Mouse (Mus musculus) layer of hippocampus, postnatal 14 days (tissue): ENCODE results near the gene Phf21b. TPM values are rescaled to one million over a fixed set of nuclear protein-coding genes. Genes with fewer than 3 reads are reported as not detected.
A peak's percentile ranks its signal among the peaks of the same experiment; 100 is the strongest.
"Not testable (repeated sequence)": the region's sequence is repeated elsewhere in the genome, so short reads cannot be mapped to it uniquely, and the experiment has no call there.

Experiments used
- DNase-seq, 2 experiments: peaks; one replicate each; pipeline ENCODE4 v3.0.0; 2021 to 2022; ENCODE audit warnings: low spot score in 2 of 2, mixed read lengths in 1 of 2
- total RNA-seq, 2 experiments: library from RNA; stranded (reverse); gene quantifications; 2 replicates each; pipeline ENCODE4 v1.2.3; 2021

Gene Phf21b
- total RNA-seq, 2 experiments from 2014 or later, result 13.0 to 13.2 TPM

DNA sequence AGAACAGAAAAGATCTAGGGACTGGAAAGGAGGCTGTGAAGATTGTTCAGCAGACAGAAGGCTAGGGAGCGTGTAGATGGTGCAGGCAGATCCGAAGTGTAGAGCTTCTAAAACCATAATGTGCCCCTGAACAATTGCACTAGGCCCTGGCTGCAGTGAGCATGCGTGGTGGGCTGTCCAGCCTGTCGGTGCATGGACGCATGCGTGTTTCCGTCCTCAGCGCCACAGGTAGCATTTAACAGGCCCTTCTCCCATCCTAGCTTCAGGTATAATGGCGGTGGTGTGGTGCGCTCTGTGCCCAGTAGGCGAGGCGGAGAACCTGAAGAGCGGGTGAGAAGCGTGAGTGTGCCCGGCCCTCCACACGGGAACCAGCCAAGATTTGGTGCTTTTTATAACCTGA lies 71.0 kb downstream of the Phf21b start:
- DNase-seq, result no peak

DNA sequence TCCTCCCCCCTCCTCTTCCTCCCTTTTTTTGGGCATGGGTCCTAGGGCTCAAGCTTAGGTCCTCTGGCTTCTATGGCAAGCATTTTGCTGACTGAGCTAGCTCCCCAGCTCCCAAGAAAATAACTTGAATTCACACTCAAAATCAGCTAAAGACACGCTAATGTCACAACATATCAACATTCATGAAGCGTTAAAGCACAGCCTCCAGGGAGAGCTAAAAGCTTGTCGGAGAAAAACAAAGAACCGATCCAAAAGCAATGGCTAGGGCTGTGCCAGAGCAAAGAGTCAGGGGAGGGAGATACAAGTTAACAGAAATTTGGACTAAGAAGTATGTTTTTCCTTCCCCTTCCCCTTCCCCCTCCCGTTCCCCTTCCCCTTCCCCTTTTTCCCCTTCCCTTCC lies 77.3 kb downstream of the Phf21b start:
- no peak for DNase-seq

GRCm38 (mm10) chr15:84775421-84776174 lies 80.3 kb downstream of the Phf21b start:
- peak in 1 of 2 experiments; percentile 29 for DNase-seq

DNA sequence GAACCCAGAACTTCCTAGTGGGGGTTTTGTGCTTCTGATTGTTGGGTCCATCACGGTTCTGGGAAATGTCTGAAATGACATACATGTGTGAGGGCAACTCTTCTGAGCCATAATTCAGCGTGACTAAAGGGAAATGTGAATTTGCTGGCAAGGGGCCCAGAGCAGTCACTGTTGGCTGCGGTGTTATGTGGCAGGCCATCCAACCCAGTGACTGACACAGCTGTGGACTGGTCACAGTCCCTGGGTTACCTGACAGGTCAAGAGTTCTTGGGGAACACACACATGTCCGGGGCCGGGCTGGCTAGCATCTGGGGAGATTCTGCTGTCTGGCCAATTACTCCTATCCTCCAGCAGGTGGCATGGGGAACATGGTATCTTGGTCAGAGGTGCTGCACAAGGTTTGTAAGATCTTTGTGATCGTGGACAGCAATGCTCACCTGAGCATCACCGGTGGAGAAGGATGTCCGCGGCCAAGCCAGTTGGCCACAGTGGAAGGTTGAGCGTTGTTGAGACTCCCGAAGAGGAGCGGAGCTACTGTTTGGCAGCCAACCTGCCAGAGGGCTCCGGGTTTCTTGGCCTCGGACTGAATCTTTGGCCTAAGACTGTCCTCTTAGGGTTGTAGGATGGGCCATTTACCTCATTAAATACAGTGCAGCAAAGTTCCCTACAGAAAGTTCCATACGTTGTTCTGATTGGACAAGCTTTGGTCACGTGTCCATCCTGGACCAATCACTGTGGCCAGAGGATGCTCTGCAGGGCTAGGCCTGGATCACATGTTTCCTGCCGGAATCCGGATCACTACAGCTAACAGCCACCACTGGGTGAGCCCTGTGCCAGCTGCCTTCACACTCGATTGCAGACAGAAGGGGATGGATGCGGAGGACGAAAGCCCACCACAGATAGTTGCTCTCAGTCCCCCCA lies 83.4 kb downstream of the Phf21b start:
- DNase-seq, result no peak

- DNase-seq, result no peak
Measured at GRCm38 (mm10) chr15:84769641-84770341, 86.1 kb downstream of the Phf21b start.

DNA sequence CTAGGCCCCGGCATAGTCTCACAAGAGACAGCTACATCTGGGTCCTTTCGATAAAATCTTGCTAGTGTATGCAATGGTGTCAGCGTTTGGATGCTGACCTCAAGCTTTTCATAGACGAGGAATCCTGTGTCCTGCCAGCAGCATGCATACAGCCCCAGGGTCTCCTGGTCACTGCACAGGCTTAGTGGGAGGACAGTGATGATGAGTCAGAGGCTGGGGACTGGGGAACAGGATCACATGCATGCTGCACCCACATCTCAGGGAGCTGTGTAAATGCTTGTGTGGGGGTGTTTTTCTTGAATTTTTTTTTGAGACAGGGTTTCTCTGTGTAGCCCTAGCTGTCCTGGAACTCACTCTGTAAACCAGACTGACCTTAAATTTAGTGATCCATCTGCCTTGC lies 87.3 kb downstream of the Phf21b start:
- not testable (repeated sequence) for DNase-seq

DNA sequence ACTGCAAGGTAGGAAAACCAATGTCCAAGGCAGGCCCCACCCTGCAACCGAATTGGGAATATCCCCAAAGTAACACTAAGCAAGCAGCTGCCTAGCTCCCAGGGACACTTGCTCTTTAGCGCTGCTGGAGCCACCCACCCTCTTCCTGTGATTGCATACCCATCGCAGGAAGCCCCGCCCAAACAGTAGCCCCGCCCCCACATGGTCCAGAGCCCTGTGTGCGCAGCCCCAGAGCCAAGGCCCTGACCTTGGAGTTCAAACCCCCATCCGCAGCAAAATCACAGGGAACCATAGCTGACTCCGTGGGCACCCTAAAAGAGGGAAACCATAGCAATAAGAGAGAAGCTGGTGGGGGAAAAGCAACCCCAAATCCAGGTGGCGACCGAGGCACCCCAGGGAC lies 89.2 kb downstream of the Phf21b start:
- DNase-seq, result no peak

DNA sequence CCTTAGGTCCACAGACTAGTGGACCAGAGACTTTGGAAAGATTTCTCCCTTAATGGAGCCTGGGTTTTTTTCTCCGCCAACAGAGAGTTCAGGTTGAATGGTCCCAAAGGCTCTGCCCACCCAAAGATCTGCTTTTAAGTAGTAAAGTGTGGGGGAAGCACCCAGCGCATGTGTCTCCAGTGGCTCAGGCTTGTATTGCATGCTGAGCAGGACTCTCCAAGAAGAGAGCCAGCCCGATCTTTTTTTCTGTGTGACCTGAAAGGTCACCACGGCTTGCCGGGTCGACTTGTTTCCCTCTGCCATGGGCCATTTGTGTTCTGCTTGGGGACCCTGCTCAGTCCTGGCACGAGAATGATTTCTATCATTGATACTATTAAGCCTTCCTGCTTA lies 92.4 kb downstream of the Phf21b start:
- no peak for DNase-seq

DNA sequence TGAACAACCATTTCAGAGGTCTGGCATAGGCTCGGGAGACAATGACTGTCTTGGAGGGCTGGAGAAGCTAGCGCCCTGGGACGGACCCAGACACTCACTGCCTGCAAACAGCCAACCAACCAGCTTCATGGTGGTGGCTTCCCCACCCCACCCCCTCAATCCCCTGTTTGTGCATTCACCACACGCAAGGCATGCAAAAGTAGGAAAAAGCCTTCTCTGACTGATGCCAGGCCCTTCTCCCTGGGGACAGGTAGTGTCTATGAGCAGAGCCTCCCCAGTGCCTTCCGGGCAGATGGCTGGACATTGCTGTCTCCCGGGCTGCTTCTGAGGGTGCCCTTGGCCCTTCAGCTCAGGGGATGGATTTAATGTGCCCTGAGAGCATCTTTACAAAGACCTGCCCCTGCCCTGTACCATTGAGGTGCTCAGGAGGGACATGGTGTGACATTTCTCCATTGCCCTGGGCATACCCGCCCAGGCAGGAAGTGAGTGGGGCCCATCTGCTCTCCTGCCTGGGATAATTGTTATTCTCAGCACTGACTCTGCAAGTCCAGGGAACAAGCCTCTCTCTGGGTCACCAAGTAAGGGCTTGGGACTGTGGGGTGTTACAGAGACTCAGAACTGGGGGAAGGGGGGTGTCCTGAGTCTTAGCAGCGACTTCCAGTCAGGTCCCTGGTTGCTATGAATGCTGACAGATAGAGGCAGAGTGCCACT lies 93.0 kb downstream of the Phf21b start:
- no peak for DNase-seq

- DNase-seq, result peak in 1 of 2 experiments; percentile 38
Measured at GRCm38 (mm10) chr15:84758493-84758892, 97.4 kb downstream of the Phf21b start.

GRCm38 (mm10) chr15:84756426-84756825 lies 99.4 kb downstream of the Phf21b start:
- peak; percentile 56 to 63 for DNase-seq

DNA sequence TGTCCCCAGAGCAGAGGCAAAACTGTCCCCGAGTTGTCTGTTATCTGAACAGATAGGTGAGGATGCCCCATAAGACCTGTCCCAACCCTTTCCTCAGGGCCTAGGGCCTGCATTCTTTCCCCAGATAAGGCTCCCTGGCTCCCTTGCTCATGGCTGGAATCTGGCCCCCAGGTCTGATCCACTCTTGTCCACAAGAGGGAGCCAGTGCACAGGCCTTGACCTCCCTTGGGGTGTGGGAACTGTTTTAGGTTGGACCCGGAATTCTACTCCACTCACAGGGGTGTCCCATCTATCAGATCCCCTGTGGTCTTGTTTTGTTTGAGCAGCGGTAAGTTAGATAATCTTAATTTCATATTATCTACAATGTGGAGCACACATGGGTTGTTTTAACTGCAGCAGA lies 100.9 kb downstream of the Phf21b start:
- DNase-seq, result peak; percentile 79 to 83

GRCm38 (mm10) chr15:84745831-84746230 lies 110.0 kb downstream of the Phf21b start:
- DNase-seq, result no peak

DNA sequence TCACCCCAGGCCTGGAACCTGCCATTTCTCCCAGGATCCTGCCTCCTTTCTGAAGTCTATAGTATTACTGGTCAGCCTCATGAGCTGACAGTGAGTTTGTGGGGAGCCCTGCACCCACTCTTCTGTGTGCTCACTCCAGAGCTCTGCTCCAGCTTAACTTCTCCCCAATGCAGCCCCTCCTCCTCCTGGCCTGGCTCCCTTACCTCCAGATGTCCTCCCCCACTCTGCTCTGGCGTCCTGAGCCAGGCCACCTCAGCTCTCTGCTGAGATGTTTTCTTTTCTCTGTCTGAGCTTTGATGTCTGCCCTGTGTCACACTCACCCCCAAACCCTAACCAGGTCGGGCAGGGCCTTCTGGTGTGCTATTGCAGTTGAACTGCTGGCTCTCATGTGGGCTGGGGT lies 111.5 kb downstream of the Phf21b start:
- DNase-seq, result no peak

GRCm38 (mm10) chr15:84743347-84743746 lies 112.5 kb downstream of the Phf21b start:
- no peak for DNase-seq

DNA sequence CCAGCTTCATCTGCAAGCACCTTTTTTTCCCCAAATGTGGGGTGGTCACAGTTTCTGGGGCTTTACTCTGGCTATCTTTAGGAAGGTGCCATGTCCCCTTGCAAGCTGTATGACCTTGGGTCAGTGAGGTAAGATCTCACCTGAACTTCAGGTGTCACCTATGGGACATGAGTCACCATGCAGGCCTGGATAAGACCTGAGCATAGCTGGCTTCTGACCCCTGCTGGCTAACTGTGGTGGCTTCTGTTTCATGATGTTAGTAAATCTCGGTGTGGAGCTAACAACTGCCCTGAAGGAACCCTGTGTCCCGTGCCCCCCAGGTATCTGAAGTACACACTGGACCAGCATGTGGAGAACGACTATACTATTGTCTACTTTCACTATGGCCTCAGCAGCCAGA lies 114.3 kb downstream of the Phf21b start:
- DNase-seq, result no peak

DNA sequence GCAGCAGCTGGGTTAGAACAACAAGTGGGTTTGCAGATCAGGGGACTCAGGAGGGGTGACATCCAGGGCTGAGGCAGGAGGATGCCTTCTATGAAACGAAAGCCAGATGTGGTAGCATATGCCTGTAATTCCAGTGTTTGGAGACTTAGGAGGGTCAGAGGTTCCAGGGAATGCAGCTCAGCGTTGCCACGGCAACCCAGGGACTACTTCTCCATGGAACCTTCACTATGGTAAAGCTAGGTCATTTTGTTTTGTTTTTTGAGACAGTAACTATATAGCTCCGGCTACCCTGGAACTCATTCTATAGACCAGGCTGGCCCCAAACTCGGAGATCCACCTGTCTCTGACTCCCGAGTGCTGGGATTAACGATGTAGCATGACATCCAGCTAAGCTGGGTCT lies 117.6 kb downstream of the Phf21b start:
- no peak for DNase-seq

GRCm38 (mm10) chr15:84736994-84737346 lies 118.9 kb downstream of the Phf21b start:
- no peak for DNase-seq

DNA sequence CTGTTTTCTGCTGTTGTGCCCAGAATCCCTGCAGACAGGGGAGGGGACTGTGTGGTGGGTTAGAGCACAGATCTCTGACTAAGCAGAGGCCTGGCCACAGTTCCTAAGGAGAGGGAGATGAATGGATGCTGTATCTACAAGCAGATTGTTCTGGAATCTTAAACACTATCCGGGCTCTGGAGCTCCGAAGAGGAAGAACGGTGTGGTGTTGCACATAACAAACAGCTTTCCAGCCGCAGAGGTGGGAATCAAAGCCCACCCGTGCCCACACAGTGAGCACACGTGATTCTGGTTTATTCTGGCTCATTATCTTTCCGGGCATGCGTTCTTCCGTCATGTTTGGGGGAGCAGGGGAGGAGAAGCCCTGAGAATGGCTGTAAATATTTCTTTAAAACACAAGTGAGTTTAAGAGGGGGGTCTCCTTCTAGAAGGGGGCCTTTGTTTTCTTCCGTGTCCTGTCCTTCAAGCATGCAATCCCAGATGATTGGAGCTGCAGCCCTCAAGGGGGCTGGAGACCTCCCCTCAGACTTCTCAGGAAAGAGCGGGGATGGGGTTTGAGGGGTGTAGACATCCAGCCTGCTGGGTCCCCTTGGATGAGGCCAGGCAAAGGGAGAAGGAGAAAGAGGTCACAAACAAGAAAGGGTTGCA lies 119.4 kb downstream of the Phf21b start:
- DNase-seq, result peak in 1 of 2 experiments; percentile 13
